Mouse (Mus musculus): ENCODE measurements around the gene Zfp189.

Zfp189 gene

DNA sequence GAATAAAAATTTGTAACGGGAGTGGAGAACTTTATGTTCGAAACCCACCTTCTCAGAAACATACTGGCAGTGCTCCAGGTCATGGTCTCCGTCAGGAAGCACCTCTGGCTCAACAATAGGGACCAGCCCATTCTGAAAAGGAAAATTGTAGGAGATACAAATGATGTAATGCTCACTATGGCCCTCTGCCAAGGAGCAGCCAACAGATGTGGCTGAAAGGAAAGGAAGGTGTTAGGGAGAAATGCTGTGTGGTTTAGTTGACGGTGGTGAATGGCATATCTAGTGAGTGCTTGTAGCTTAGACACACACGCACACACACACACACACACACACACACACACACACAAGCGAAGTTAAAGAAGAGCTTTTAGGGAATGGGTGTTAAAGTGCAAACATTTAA, 18.7 kb downstream of the Zfp189 start:
- DNase-seq: no peak

DNA sequence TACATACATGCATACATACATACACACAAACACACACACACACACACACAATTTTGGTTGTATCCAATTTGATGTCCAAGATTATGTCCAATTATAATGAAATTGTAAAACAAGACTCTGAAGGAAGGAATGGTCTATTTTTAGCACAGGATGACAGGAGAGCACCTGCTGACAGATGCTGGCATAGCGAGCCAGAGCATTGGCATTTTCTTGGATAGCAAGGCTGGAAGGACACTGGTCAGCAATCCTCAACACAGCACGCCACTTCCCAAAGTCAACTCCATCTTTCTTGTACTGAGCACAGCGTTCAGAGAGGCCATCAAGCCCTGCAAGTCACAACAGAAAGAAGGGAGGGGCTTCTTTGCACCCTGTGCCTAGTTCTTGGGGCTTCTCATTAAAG, 20.0 kb downstream of the Zfp189 start:
- DNase-seq: no peak

DNA sequence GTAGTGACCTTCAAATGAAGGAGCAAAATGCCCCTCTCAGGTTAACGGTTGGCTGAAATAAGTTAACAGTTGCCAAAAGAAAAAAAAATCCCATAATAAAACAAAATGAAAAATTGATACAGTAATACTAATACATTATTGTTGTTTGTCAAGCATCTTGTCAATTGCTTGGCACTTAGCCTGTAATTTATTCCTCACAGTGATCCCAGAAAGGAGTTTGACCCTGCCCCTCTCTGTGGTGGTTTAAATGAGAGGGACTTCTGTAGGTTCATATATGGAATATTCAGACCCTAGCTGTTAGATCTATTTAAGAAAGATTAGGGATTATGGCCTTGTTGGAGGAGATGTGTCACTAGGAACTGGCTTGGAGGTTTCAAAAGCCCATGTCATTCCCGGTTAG, 25.1 kb downstream of the Zfp189 start:
- DNase-seq: no peak

DNA sequence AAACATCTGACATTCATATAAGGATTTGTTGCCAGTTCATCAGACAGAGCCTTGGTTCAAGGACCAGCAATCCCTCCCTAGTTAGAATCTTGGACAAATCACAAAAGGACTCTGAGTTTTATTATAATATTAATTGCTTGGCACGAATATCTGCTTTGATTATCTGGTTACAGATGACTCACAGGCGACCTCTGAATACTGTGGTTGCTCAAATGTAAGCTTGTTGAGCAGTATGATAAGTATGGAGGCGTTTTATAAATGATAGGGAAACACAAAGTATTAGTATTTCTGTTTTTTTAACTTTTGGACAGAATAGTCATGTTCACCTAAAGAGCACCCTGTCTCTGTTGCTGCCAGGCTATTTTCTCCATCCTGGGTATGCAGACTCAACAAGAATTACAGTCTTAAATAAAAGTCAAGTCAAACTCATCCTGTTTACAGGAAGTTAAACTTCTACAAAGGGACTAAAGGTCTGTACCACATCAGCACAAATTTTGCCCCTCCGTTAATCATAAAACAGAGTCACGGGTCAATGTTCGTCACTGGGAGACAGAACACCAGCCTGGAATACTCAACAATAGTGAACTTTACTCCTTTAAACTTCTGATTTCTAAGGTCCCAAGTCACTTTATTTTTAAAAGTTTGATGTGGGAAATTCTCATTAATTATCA, 26.0 kb downstream of the Zfp189 start:
- DNase-seq: no peak

DNA sequence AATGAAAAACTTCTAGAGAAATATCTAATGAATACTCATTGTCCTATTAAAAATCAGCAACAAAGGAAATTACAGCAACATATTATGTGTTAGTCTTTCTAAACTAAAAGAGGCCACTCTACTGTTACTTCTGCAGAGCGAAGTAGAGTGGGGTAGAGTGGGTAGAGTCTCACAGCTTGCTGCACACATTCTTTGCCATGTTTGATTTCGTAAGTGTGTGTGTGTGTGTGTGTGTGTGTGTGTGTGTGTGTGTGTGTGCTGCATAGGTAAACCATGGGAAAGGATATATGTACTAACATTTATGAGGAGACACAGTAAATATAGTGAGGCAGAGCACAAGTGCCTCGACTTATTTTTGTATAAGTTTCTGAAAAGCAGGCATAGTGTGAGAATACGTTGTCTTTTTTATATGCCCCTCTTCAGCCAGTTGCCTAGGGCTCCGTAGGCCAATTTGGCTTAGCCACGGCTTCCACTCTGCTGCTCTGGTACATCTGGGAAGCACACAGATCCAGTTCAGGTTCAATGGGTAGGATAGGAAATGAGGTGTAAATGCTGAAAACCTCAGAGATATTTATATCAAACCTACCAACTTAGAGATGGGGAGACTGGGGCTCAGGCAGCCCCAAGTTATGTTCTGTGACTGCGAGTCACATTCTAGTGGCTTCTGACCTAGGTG, 26.7 kb downstream of the Zfp189 start:
- DNase-seq: no peak

DNA sequence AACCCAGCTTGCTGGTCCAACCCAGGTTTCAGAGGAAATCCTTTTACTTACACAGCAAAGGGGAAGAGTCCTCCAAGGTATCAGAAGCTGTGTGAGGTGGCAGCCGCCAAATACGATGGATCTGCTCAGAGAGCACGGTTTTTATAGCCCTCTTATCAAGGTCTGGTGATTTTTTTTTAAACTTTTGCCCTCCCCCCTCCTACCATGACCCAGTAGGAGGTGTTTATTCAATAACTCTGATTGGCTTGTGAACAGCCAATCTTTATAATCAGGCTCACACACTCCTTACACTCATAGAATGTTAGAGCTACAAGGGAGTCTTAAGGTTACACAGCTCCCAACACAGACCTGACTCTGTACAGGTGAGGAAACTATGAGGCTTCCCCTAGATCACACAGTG, 28.4 kb downstream of the Zfp189 start, which contains the start of gene Aldob:
Gene Aldob, minus strand, starts transcription at position 164 of the 400 bp plus-strand sequence.
- DNase-seq: no peak

DNA sequence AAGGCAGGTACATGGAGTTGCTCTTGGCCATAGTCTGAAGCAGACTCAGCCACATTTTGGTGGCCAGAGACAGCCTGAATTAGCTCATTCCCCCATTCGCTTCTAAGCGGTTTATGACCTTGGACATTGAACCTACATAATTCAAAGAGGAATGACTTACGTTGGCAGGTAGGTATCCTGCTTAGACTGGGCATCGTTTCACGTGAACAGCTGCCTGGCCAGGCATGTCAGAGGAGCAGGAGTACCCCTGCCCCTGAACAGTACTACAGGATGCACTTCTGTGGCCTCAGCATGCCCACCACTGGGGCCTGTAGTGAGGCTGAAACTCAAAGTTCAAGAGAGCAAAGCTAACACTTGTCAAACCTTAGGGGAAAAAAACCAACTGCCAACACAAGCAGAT, 32.4 kb downstream of the Zfp189 start:
- DNase-seq: no peak

DNA sequence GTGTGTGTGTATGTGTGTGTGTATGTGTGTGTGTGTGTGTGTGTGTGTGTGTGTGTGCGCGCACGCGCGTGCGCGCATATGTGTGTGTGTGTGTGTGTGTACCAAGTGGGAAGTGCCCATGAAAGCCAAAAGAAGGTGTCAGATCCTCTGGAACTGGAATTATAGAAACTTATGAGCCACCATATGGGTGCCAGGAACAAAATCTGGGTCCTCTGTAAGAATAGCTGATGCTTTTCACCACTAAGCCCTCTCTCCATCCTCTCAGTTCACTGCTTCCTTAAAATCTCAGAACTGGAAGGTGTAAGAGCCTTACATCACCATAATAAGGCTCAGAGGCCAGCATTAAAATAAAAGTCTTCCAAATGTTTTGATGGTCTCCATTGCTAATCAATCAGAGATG, 36.4 kb downstream of the Zfp189 start:
- DNase-seq: no peak

DNA sequence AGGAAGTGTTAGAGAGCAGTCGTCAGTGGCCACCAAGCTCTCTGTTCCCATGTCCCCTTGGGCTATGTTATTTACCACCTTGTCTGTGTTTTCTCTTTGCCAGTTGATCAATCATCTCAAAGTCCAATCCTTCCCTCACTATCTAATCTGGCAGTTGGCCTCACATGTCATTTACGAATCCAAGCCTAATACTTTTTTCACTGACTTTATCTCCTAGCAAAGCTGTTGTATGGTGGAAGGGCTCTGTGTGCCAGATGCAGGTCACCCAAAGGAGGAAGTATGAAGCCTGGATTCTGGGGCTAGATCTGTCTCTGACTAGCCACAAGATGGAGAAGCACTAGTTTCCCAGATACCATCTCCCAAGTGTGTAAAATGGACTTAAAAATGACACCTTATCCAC, 37.2 kb downstream of the Zfp189 start:
- no peak for DNase-seq

DNA sequence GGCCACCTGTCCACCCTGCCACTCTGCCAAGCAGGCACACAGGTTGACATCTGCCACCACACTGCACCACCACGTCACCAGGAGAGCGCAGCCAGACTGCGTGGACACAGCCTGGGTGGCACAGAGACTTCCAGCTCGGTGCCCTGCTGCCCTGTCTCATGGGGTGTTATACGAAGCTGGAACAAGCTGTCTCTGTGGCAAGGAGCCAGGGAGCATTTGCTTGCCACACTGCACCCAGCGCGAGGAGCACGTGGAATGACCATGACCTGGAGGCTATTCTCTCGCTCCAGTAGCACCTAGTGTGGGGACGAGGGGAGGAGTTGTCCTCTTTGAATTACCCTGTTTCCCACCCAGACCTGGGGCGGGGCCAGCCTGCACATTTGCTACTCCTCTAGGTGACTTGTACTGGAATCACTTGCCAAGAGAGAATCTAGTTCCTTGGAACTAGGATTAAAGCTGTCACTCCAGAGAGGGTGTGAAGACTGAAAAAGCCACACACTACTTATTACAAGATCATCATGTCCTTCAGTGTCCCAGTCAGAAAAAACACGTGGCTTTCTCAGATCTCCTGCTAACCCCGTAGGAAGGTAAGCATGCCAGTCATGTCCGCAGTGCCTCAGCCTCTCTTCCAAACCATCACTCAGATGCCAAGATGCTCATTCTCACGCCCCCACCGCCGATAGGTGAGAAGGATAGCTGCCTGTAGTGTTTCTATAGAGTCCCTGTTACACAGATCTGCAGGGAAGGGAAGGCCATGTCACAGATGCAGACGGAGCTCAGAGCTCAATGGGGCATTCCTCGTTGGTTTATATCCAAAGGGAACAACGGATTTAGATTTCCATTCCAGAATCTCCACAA, 39.2 kb downstream of the Zfp189 start:
- DNase-seq: peak; percentile 80

DNA sequence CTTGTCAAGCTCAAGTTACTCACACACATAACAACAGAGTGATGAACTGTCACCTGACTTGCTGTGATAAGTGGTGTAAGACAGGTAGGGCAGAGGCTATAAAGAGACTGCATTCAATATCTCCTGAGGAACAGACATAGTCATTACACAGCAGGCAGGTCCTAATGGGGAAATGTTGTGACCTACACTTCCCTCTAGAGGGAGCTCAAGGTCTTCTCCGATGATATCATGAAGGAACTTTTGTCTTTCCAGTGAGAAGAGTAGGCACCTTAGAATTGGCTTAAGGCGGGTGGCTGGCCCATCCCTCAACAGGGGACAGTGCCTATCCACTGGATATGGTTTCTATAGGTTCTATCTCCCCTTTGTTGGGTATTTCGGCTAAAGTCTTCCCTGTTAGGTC, 46.6 kb downstream of the Zfp189 start:
- peak; percentile 58 for DNase-seq

DNA sequence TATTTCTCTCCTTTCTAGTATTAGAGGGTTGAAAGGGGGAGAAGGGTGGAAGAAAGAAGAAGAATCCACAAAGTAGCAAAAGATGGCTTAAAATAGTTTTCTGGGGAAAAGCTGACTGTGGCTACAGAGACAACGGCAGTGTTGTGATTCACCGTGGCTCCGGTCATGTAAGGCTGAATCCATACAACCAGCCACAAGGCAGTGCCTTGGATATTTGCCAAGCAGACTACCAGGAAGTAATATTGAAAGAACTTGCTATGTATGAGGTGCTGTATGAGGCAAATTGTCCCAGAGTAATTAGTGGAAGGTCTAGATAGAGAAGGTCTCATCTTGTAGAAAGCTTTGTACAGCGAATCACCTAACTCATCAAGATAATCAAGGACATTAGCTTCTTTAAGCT, 51.2 kb downstream of the Zfp189 start:
- no peak for DNase-seq

Data from cerebellum, adult 11 months (tissue).